Mouse (Mus musculus) liver, embryonic 16.5 days (tissue): Measurements from ENCODE around the gene 2700049A03Rik. TPM values are rescaled to one million over a fixed set of nuclear protein-coding genes. Genes with fewer than 3 reads are reported as not detected.
A peak's percentile ranks its signal among the peaks of the same experiment; 100 is the strongest.
"Not testable (repeated sequence)": the region's sequence is repeated elsewhere in the genome, so short reads cannot be mapped to it uniquely, and the experiment has no call there.

Experiments
- ATAC-seq: fragments of 200-750 bp; cut with Nextera tagmentation; 2 replicates; pipeline ENCODE4 v1.8.0; 2017; ENCODE audit warnings: low read depth, mild to moderate bottlenecking, moderate number of reproducible peaks, moderate library complexity
- H3K27ac ChIP-seq: fragments of 300-500 bp; sonication (generic); 2 replicates; pipeline ENCODE4 v1.5.1; 2014; ENCODE audit warnings: mild to moderate bottlenecking, low read length
- H3K27me3 ChIP-seq: fragments of 300-500 bp; sonication (generic); 2 replicates; pipeline ENCODE4 v1.6.1; 2014; ENCODE audit warnings: low read depth, low read length, mixed read lengths; ENCODE audit not compliant: control insufficient read depth, insufficient read depth
- H3K36me3 ChIP-seq: fragments of 300-500 bp; sonication (generic); 2 replicates; pipeline ENCODE4 v1.6.1; 2014; ENCODE audit warnings: mild to moderate bottlenecking; ENCODE audit not compliant: control insufficient read depth, insufficient read depth
- H3K4me1 ChIP-seq: fragments of 300-500 bp; sonication (generic); 2 replicates; pipeline ENCODE4 v1.6.1; 2014; ENCODE audit warnings: low read depth, low read length, mixed read lengths; ENCODE audit not compliant: control insufficient read depth
- H3K4me2 ChIP-seq: fragments of 300-500 bp; sonication (generic); 2 replicates; pipeline ENCODE4 v1.6.1; 2014; ENCODE audit warnings: low read depth, low read length, mixed read lengths
- H3K4me3 ChIP-seq: fragments of 300-500 bp; sonication (generic); 2 replicates; pipeline ENCODE4 v1.5.1; 2014; ENCODE audit warnings: low read depth, mild to moderate bottlenecking, low read length
- H3K9ac ChIP-seq: fragments of 300-500 bp; sonication (generic); 2 replicates; pipeline ENCODE4 v1.6.1; 2014; ENCODE audit warnings: low read depth, low read length
- H3K9me3 ChIP-seq: fragments of 300-500 bp; sonication (generic); replicated peaks from 2 replicates; pipeline ENCODE4 v1.6.1; 2016; ENCODE audit warnings: low read length; ENCODE audit not compliant: control insufficient read depth
- WGBS: fragments of 180-500 bp; shearing (Covaris S2); extraction: QIAGEN DNeasy Blood & Tissue Kit; methylation state at CpG from one replicate; pipeline ENCODE4 v1.1.7; 2014; ENCODE audit not compliant: insufficient replicate concordance; 5-methylcytosine and 5-hydroxymethylcytosine counted together
- polyA plus RNA-seq: library from polyadenylated mRNA; unstranded; fragments of >200 nt; fragmentation: Nextera tagmentation; extraction: Ambion mirVana; gene quantifications from 2 replicates; pipeline ENCODE4 v1.2.1, GENCODE M21; 2015

Gene 2700049A03Rik
- 4.5 and 4.7 TPM in 2 replicates for polyA plus RNA-seq

DNA sequence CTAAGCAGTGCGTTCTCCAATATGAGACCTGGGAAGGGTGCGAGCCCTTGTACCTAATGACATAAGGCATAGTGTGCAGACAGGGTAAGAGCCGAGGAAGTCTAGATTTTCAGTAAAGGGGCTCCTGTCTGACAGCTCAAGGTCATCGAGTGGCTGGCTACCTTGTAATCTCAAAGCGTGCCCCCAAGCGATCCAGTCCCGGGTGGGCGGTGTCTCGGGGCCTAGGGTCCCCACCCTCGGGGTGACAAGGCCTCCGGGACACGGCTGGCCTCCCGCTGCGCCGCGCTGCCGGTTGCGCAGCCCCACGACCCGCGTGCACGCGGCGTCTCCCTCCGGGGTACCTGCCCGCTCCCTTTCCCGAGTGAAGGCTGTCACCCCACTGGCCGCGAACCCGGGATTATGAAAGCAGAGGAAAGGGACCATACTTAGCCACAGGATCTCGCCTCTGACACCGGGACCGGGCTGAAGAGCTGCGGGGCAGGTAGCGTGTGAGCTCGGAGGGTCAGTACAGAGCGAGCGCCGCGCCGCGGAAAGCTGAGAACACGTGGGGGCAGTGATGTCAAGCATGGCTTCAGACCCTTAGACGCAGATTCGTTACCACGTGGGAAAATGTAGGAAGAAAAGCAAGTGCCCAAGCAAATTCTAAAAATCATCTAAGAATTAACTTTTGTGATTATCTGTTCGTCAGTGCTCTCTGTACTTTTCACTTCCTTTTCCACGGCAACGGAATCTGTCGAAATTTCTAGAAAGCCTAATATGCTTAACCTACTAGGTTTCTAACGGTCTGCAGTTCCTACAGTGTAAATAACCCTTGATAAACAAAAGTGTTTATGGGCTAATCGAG is at the start of gene 2700049A03Rik, which contains the start of gene Timm9:
TSS of gene 2700049A03Rik (plus strand) at position 719 of the 844 bp plus-strand sequence.
TSS of gene Timm9 (minus strand) at position 555 of the 844 bp plus-strand sequence.
- H3K9me3 ChIP-seq: no peaks in the 10 kb centered on the region
- under 1% methylated on average over 52 of the region's 52 CpGs for WGBS

DNA sequence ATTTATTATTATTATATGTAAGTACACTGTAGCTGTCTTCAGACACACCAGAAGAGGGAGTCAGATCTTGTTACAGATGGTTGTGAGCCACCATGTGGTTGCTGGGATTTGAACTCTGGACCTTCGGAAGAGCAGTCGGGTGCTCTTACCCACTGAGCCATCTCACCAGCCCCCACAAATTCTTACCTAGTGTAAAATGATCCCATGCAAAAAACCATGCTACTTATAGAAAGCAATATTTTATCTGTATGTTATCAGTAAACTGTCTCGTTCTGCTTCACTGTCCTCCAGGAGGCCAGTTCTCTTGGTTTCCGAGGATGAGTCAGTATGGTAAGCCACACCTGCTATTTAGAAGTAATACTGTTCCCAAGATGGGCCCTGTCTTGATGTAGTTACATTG is 32.4 kb upstream of the 2700049A03Rik start:
- not testable (repeated sequence) for H3K27ac ChIP-seq, H3K27me3 ChIP-seq, H3K4me2 ChIP-seq, H3K4me3 ChIP-seq, H3K9ac ChIP-seq, ATAC-seq, H3K4me1 ChIP-seq, H3K36me3 ChIP-seq, H3K9me3 ChIP-seq
- WGBS: 56% methylated on average over 4 of the region's 4 CpGs

More for the DNA sequence above, at the start of gene 2700049A03Rik, which contains the start of gene Timm9:
- H3K4me3 ChIP-seq: peak within 1 kb of the TSS; percentile 97
- peak within 1 kb of the TSS; percentile 90 for H3K9ac ChIP-seq
- peaks cover 11% of the 10 kb centered on the region for H3K36me3 ChIP-seq
- H3K4me2 ChIP-seq: peak within 1 kb of the TSS; percentile 98
- peak within 1 kb of the TSS; percentile 92 for H3K27ac ChIP-seq
- ATAC-seq: peak; percentile 84
- H3K4me1 ChIP-seq: peaks cover 12% of the 10 kb centered on the region
- H3K27me3 ChIP-seq: no peaks in the 10 kb centered on the region

GRCm38 (mm10) chr12:71107216-71107771 is 29.4 kb upstream of the 2700049A03Rik start:
- Histone ChIP-seq H3K4me3 (no peak overlapping the region), H3K9ac (no peak overlapping the region), H3K36me3 (no peaks in the 10 kb centered on the region), H3K27me3 (no peaks in the 10 kb centered on the region; the same call in 1 of the 2 replicates), H3K4me2 (no peak overlapping the region), H3K9me3 (no peaks in the 10 kb centered on the region), H3K4me1 (no peaks in the 10 kb centered on the region; the same call in none of the 2 replicates), H3K27ac (no peak overlapping the region)
- 69% methylated on average over 6 of the region's 6 CpGs for WGBS
- ATAC-seq: no peak

GRCm38 (mm10) chr12:71111331-71111730 is 25.3 kb upstream of the 2700049A03Rik start, which contains the start of gene Tomm20l:
Gene Tomm20l, plus strand, starts transcription at chr12:71111428.
- Histone ChIP-seq H3K4me2 (peak within 1 kb of the TSS; percentile 49), H3K9ac (no peak within 1 kb of the TSS), H3K27me3 (no peaks in the 10 kb centered on the region; the same call in 1 of the 2 replicates), H3K4me3 (peak within 1 kb of the TSS; percentile 32), H3K9me3 (no peaks in the 10 kb centered on the region), H3K27ac (no peak within 1 kb of the TSS), H3K36me3 (no peaks in the 10 kb centered on the region), H3K4me1 (peaks cover 8% of the 10 kb centered on the region)
- ATAC-seq: no peak
- 12% methylated on average over 33 of the region's 33 CpGs for WGBS

DNA sequence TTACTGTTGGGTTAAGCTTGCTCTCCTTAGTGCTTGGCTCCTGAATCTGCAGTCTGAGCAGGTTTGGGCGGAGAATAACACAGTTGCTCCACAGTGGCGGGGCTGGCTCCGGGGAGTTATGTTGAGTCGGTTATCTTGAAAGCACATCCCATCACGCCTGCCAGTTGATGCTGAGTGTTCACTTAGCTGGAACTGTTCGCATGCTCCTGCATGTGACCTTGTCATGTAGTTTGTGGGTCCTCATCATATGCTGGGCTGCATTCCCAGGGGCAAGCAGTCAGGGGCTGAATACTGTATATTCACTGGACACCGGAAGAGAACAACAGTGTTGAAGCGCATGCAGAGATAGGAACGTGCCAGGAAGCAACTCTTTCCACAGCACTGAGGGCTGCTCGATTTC is 23.6 kb upstream of the 2700049A03Rik start:
- Histone ChIP-seq H3K27me3 (no peaks in the 10 kb centered on the region; the same call in 1 of the 2 replicates), H3K4me1 (peaks cover 8% of the 10 kb centered on the region), H3K36me3 (no peaks in the 10 kb centered on the region), H3K9me3 (no peaks in the 10 kb centered on the region), H3K9ac (no peak overlapping the region), H3K27ac (no peak overlapping the region), H3K4me3 (no peak overlapping the region), H3K4me2 (no peak overlapping the region)
- ATAC-seq: no peak
- 33% methylated on average over 10 of the region's 10 CpGs for WGBS

GRCm38 (mm10) chr12:71113675-71114288 is 22.9 kb upstream of the 2700049A03Rik start:
- Histone ChIP-seq H3K4me1 (peaks cover 8% of the 10 kb centered on the region), H3K4me3 (no peak overlapping the region), H3K36me3 (no peaks in the 10 kb centered on the region), H3K9ac (no peak overlapping the region), H3K27ac (no peak overlapping the region), H3K27me3 (no peaks in the 10 kb centered on the region; the same call in 1 of the 2 replicates), H3K9me3 (no peaks in the 10 kb centered on the region), H3K4me2 (peak overlapping the region; percentile 24)
- no peak for ATAC-seq
- 13% methylated on average over 12 of the region's 12 CpGs for WGBS

DNA sequence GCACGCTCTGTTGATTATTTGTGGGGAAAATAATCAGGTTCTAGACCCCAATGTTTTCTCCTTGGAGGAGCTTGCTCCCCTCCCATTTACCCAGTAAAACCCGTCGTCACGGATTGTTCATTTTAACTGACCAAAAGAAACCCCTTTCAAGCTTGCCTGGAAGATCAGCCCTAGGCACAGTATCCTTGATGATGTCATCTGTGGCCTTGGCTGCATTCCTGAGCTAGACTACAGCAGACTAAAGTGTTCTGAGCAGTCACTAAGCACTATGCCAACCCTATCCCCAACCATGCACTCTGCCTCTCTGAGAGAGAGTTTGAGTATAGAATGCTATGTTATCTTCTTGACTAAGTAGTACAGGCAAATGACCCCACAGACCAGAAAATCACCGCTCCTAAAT is 20.2 kb upstream of the 2700049A03Rik start:
- H3K27me3 ChIP-seq: no peaks in the 10 kb centered on the region
- ATAC-seq: no peak
- 57% methylated on average over 5 of the region's 5 CpGs for WGBS
- no peak overlapping the region for H3K9ac ChIP-seq
- H3K4me1 ChIP-seq: peaks cover 8% of the 10 kb centered on the region
- no peaks in the 10 kb centered on the region for H3K36me3 ChIP-seq
- H3K4me2 ChIP-seq: no peak overlapping the region
- H3K27ac ChIP-seq: no peak overlapping the region
- H3K4me3 ChIP-seq: no peak overlapping the region
- H3K9me3 ChIP-seq: no peaks in the 10 kb centered on the region

DNA sequence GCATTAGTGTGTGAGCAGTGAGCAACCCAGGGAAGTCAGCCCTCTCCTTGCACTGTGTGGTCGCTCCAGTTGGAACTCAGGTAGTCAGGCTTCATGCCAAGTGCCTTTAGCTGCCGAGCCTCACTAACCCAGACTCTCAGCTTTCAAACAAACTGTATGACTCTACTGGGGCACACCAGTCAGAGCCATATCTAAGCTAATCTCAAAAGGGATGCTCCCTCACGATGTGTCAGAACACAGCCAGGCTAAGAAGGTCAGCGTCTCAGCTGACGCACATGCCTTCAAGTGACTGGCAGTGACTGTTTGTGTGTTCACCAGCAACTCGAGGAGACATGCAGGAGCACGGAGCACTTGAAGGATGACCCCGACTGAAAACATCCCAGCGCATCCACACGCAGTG is 13.9 kb upstream of the 2700049A03Rik start:
- Histone ChIP-seq H3K36me3 (peaks cover 6% of the 10 kb centered on the region), H3K4me1 (no peaks in the 10 kb centered on the region), H3K27ac (no peak overlapping the region), H3K9me3 (no peaks in the 10 kb centered on the region), H3K4me3 (no peak overlapping the region), H3K9ac (no peak overlapping the region), H3K27me3 (no peaks in the 10 kb centered on the region), H3K4me2 (no peak overlapping the region)
- no peak for ATAC-seq
- WGBS: 73% methylated on average over 10 of the region's 10 CpGs
